Mouse (Mus musculus) layer of hippocampus, postnatal 25 days (tissue): ENCODE measurements around the gene Txnrd2. TPM values are rescaled to one million over a fixed set of nuclear protein-coding genes. Genes with fewer than 3 reads are reported as not detected.

Source experiments
- DNase-seq, 2 experiments: peaks; one replicate each; pipeline ENCODE4 v3.0.0; 2022; ENCODE audit warnings: mixed read lengths in 2 of 2, low spot score in 1 of 2; ENCODE audit errors: extremely low spot score in 1 of 2
- total RNA-seq, 2 experiments: library from RNA; stranded (reverse); gene quantifications; 2 replicates each; pipeline ENCODE4 v1.2.3; 2021

Txnrd2 gene
- total RNA-seq, 2 experiments from 2014 or later: 19.1 to 21.8 TPM

GRCm38 (mm10) chr16:18528656-18529055 lies 102.5 kb downstream of the Txnrd2 start:
- DNase-seq: no peak

Other genes with a start within 250 kb of the Txnrd2 start
- gene Ccdc188, start 208.5 kb upstream of the Txnrd2 start, total RNA-seq: not detected
- gene Zdhhc8, start 191.2 kb upstream of the Txnrd2 start, total RNA-seq: 10 to 100 TPM; 77.0 to 95.9 TPM
- 10 to 100 TPM; 46.4 to 57.9 TPM for gene Trmt2a, start 177.7 kb upstream of the Txnrd2 start, total RNA-seq
- gene Ranbp1, start 177.7 kb upstream of the Txnrd2 start, total RNA-seq: 10 to 100 TPM; 92.2 to 97.2 TPM
- under 1 TPM in 1 of 2 experiments, not detected in 1; 0.79 TPM for gene Gm49776, start 168.1 kb upstream of the Txnrd2 start, total RNA-seq
- 10 to 100 TPM; 38.6 to 40.3 TPM for gene Dgcr8, start 137.1 kb upstream of the Txnrd2 start, total RNA-seq
- gene Tango2, start 78.3 kb upstream of the Txnrd2 start, total RNA-seq: 100 to 1,000 TPM; 115 to 121 TPM
- 10 to 100 TPM; 39.5 to 45.7 TPM for gene Arvcf, start 78.2 kb upstream of the Txnrd2 start, total RNA-seq
- 10 to 100 TPM; 71.8 to 81.3 TPM for gene Comt, start 468 bp downstream of the Txnrd2 start, total RNA-seq
- 1 to 10 TPM; 6.5 to 7.1 TPM for gene Gnb1l, start 72.3 kb downstream of the Txnrd2 start, total RNA-seq
- 1 to 10 TPM; 7.9 to 8.7 TPM for gene Rtl10, start 72.5 kb downstream of the Txnrd2 start, total RNA-seq
- gene Tbx1, start 164.3 kb downstream of the Txnrd2 start, total RNA-seq: under 1 TPM; 0.77 to 0.91 TPM
- gene Gp1bb, start 196.0 kb downstream of the Txnrd2 start, total RNA-seq: 1 to 10 TPM; 1.2 TPM
- gene Gm49601, start 200.0 kb downstream of the Txnrd2 start, total RNA-seq: 100 to 1,000 TPM; 179 to 190 TPM
- 100 to 1,000 TPM; 600 to 645 TPM for gene Sept5, start 203.6 kb downstream of the Txnrd2 start, total RNA-seq